Mouse (Mus musculus) kidney, adult 2 months (tissue): ENCODE data around the gene Olfr1065. TPM values are rescaled to one million over a fixed set of nuclear protein-coding genes. Genes with fewer than 3 reads are reported as not detected.
"Not testable (repeated sequence)": the region's sequence is repeated elsewhere in the genome, so short reads cannot be mapped to it uniquely, and the experiment has no call there.

Experiments used
- DNase-seq: peaks from one replicate; pipeline ENCODE4 v3.0.0; 2021
- H3K27ac ChIP-seq: fragments of 200-500 bp; 2 replicates; pipeline ENCODE4 v1.5.1; 2012; ENCODE audit warnings: low read depth, low read length, control low read depth, inconsistent platforms; ENCODE audit not compliant: insufficient read depth
- H3K27me3 ChIP-seq: fragments of 200-500 bp; replicated peaks from 2 replicates; pipeline ENCODE4 v1.6.1; 2012; ENCODE audit warnings: mild to moderate bottlenecking, moderate library complexity, low read length, inconsistent platforms; ENCODE audit not compliant: control insufficient read depth, insufficient read depth
- H3K36me3 ChIP-seq: fragments of 200-500 bp; 2 replicates; pipeline ENCODE4 v1.6.1; 2012; ENCODE audit warnings: mild to moderate bottlenecking, moderate library complexity, low read length, inconsistent platforms; ENCODE audit not compliant: control insufficient read depth, insufficient read depth
- H3K4me1 ChIP-seq: fragments of 200-500 bp; 2 replicates; pipeline ENCODE4 v1.6.1; 2011; ENCODE audit warnings: low read length; ENCODE audit not compliant: control insufficient read depth, insufficient read depth
- H3K4me3 ChIP-seq: fragments of 200-500 bp; 2 replicates; pipeline ENCODE4 v1.5.1; 2011; ENCODE audit warnings: mild to moderate bottlenecking, low read depth, low read length, control low read depth; ENCODE audit not compliant: insufficient read depth
- CTCF ChIP-seq: fragments of 200-500 bp; conservative IDR thresholded peaks from 2 replicates; pipeline ENCODE4 v1.5.1; 2011; ENCODE audit warnings: low read depth, mild to moderate bottlenecking, control low read depth, low read length, moderate library complexity, mixed read lengths; ENCODE audit not compliant: insufficient read depth, insufficient read length
- POLR2A ChIP-seq: fragments of 200-500 bp; IDR thresholded peaks from one replicate; pipeline ENCODE4 v1.6.1; 2011; ENCODE audit warnings: low read depth, low read length, control low read depth
- WGBS: fragments of 180-500 bp; shearing (Covaris S2); methylation state at CpG from one replicate; pipeline ENCODE4 v1.1.7; 2018; 5-methylcytosine and 5-hydroxymethylcytosine counted together
- polyA plus RNA-seq: library from polyadenylated mRNA; depleted of rRNA; stranded (reverse); fragments of >200 nt; gene quantifications from 2 replicates; pipeline ENCODE4 v1.2.3, GENCODE M21; 2012; rRNA removed

The Olfr1065 gene
- not detected in 2 replicates for polyA plus RNA-seq

DNA sequence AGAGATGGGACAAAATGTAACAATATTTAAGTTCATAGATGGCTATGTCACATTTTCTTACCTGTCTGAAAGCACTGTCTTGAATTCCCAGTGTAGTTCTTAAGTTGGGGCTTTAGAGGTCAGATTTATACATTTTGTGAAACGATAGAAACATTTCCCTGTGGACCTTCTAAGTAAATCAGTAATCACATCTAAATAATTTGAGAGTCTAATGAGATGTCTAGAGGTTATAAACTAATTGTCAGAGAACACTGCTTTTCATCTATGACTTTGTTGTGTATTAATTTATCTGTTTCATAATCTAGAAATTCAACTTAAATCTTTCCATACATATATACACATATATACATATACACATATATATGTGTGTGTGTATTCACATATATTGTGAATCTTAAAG is at the start of gene Olfr1065:
TSS of gene Olfr1065 (minus strand) at position 101 of the 400 bp plus-strand sequence.
- not testable (repeated sequence) for H3K4me3 ChIP-seq, DNase-seq
- WGBS = 67% methylated on average over 1 of the region's 1 CpGs

DNA sequence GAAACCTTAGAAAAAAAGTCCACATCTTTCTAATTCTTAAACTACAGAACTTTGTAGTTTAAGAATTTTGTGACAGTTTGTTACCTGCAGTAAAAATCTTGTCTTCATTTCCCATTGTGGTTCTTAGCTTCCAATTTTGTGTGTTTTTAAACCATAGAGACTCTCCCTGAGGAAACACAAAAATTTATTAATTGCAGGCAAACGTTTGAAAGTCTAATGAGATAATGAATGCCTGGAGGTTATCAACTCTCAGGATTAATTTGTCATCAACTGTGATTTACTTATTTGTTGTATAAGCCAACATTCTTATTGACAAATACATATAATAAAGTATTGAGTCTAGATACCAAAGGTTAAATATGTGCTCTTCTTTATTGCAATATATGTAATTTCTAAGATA is 36.9 kb upstream of the Olfr1065 start, which contains the start of gene Olfr228:
TSS of gene Olfr228 (minus strand) at position 101 of the 400 bp plus-strand sequence.
- no peaks in the 10 kb centered on the region for H3K4me1 ChIP-seq
- DNase-seq = no peak
- no peak within 1 kb of the TSS for H3K27ac ChIP-seq
- no peak within 1 kb of the TSS for H3K4me3 ChIP-seq
- no peaks in the 10 kb centered on the region for H3K36me3 ChIP-seq
- H3K27me3 ChIP-seq = no peaks in the 10 kb centered on the region
- TF ChIP-seq CTCF (no peak), POLR2A (no peak)
- WGBS = 40% methylated on average over 1 of the region's 1 CpGs

More for the DNA sequence above, at the start of gene Olfr1065:
- H3K27me3 ChIP-seq, H3K36me3 ChIP-seq, H3K4me1 ChIP-seq, H3K27ac ChIP-seq: not testable (repeated sequence)

DNA sequence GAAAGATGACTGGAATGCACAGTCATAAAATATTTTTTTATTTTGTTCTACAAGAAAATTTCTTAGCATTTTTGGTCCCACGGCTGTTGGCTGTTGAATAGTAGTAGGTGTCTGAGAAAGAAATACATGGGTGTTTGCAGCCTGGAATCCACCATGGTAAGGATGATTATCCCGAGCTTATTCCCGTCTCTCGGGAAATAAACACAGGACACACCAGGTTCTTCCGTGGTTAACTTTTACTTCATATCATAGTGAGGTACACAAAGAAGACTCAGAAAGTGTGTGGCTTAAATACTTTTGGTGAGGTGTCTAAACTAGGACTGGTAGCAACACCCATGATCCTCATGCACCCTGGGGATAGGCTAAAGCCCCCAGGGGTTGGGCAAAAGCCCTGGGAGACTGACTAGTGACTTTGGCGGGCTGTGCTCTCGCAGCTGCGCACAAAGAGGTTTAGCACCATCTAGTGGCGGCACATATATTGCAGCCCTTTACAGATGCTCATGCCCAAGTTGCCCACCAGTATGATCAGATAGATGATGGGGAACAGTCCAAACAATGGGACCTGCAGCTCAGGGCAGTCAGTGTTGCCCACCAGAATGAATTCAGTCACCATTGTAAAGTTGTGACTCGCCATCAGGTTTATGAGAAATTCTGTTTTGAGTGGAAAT is 14.2 kb upstream of the Olfr1065 start:
- WGBS = 32% methylated on average over 10 of the region's 10 CpGs
- H3K4me1 ChIP-seq = no peaks in the 10 kb centered on the region
- peak; percentile 27 for DNase-seq
- no peaks in the 10 kb centered on the region for H3K27me3 ChIP-seq
- H3K36me3 ChIP-seq = no peaks in the 10 kb centered on the region
- H3K4me3 ChIP-seq = no peak overlapping the region
- H3K27ac ChIP-seq = no peak overlapping the region
- TF ChIP-seq CTCF = peak; percentile 59
- TF ChIP-seq POLR2A = no peak

DNA sequence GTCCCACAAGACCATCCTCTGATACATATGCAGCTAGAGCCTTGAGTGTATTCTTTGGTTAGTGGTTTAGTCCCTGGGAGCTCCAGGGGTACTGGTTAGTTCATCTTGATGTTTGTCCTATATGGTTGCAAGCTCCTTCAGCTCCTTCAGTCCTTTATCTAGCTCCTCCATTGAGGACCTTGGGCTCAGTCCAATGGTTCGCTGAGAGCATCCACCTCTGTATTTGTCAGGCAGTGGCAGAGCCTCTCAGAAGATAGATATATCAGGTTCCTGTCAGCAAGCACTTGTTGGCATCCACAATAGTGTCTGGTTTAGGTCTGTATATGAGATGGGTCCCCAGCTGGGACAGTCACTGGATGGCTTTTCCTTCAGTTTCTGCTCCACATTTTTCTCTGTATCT is 10.0 kb upstream of the Olfr1065 start:
- H3K36me3 ChIP-seq = no peaks in the 10 kb centered on the region
- WGBS = 76% methylated on average over 1 of the region's 1 CpGs
- no peaks in the 10 kb centered on the region for H3K4me1 ChIP-seq
- no peaks in the 10 kb centered on the region for H3K27me3 ChIP-seq
- H3K27ac ChIP-seq = no peak overlapping the region
- TF ChIP-seq CTCF = no peak
- TF ChIP-seq POLR2A = no peak
- no peak overlapping the region for H3K4me3 ChIP-seq
- no peak for DNase-seq

DNA sequence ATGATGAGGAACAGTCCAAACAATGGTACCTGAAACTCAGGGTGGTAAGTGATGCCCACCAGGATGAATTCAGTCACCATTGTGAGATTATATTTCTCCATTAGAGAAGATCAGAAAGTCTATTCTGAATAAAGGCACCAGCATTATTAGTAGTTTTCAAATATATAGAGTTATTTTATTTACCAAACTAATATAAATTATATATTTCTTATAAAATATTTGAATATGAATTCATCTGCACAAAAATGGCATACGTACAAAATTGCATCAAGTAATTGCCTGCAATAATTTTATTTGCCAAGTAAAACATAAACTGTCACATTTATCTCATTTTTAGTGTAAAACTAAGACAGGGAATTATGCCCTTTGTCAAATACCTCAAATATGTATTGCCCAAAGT is 5.8 kb upstream of the Olfr1065 start, which contains the start of gene Olfr1066:
TSS of gene Olfr1066 (minus strand) at position 101 of the 400 bp plus-strand sequence.
- TF ChIP-seq CTCF (no peak), POLR2A (no peak)

DNA sequence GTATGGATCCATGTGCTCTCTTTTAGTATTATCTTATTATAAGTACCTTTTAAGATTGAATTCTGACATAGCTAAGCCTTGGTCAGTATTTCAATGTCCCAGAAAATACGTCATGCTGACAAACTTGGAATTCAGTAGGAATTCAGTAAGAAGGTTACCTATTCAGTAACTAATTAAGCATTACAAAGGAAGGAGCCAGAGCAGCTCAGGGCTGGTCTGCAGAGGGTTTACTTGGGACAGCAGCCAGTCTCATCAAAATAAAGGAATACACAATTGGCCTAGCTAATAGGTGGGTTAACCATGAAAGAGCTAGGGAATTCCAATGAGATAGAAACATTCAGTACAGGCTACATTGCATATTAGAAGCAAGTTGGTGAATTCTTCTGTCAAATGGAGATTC is 8.3 kb downstream of the Olfr1065 start:
- not testable (repeated sequence) for H3K4me3 ChIP-seq, H3K36me3 ChIP-seq, H3K27ac ChIP-seq, DNase-seq, H3K27me3 ChIP-seq, H3K4me1 ChIP-seq
- WGBS = 59% methylated on average over 1 of the region's 1 CpGs

More for the DNA sequence above, 5.8 kb upstream of the Olfr1065 start, which contains the start of gene Olfr1066:
- DNase-seq = no peak
- WGBS = 85% methylated on average over 1 of the region's 1 CpGs
- Histone ChIP-seq H3K27ac (no peak within 1 kb of the TSS), H3K4me3 (no peak within 1 kb of the TSS), H3K36me3 (no peaks in the 10 kb centered on the region), H3K27me3 (no peaks in the 10 kb centered on the region), H3K4me1 (no peaks in the 10 kb centered on the region)

DNA sequence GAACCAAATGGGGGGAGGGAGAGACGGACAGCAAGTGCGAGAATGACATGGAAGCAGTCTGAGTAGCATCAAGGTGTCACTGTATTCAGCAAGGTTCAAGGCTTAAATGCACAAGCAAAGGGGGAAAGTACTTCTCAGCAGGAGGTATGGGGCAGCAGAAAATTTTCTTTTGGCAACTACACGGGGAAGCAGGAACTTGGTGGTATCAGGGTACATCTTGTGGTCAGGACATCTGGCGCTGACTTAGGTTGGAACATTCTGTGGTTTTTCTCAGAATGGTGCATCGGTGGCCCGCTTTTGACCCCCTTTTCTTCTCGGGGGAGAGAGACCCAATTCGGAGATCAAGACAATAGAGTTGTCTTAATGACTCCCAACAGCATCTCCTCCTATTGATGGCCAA is 21.9 kb downstream of the Olfr1065 start:
- H3K4me3 ChIP-seq, H3K4me1 ChIP-seq, DNase-seq, H3K27me3 ChIP-seq, H3K36me3 ChIP-seq, H3K27ac ChIP-seq: not testable (repeated sequence)
- 88% methylated on average over 8 of the region's 8 CpGs for WGBS

DNA sequence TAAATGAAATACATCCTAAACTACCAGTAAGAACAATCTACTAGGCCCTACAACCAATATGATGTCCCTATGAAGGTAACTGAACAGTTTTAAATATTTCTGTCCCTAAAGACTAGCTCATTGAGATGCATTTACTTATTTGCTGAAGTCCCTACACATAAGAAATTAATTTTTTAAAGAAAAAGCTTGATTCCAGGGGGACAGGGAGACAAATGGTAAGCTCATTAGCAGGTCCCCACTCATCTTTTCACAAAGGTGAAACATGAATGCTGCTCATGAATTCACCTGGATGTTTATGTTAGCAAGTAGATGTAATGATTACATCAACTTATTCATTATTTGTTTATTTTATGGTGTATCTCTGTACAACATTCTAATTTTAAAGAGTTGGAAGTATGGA is 23.7 kb downstream of the Olfr1065 start, which contains the start of gene Olfr1062:
TSS of gene Olfr1062 (minus strand) at position 101 of the 400 bp plus-strand sequence.
- not testable (repeated sequence) for H3K27ac ChIP-seq, H3K36me3 ChIP-seq, H3K27me3 ChIP-seq, H3K4me3 ChIP-seq, DNase-seq, H3K4me1 ChIP-seq
